Mouse (Mus musculus) urinary bladder, postnatal 36 days (tissue): ENCODE results near the gene Lhx8.

Source experiments
- DNase-seq, 2 experiments: peaks; one replicate each; pipeline ENCODE4 v3.0.0; 2022; ENCODE audit warnings: low spot score in 2 of 2, mixed read lengths in 1 of 2

Gene Lhx8

DNA sequence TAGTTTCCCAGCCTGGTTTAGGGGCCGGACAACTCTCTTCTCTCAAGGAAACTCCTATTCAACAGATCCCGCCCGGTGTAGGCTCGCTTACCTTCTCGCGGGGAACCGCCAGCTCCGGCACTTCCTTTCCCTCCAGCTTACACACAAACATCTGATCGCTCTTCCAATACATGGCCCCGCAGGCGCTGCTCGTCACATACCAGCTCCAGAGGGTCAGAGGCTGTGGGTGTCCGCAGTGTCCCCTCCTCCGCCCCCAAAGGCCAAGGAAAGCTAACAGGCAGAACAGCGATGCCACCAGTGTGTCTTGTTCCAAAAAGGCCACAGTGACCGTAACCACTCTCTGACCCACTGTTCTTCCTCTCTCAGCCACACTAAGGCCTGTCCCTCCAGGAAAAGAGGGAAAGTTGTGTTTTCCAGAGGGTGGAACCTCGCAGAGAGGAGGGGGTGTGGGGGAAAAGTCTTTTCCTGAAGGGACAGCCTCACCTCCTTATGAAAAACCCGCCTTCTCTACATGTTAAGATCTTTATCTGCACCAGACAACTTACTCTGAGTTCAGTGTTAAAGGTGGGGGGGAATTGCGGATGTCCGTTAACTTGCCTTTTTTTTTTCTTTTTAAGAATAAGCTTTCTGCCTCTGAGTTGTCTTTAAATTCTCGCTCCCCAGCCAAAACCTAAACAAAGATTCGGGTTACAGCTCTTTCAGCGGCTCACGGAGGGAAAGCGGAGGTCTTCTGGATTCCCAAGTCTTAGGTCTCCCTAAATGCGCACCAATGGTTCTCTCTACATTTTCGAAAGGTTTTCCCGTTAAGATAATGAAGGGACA lies at the start of gene Lhx8:
Gene Lhx8, minus strand, starts transcription at position 479 of the 822 bp plus-strand sequence.
- DNase-seq: no peak

- no peak for DNase-seq
These were observed 43.1 kb upstream of the Lhx8 start for GRCm38 (mm10) chr3:154373536-154373935.

GRCm38 (mm10) chr3:154372688-154373087 lies 42.2 kb upstream of the Lhx8 start:
- DNase-seq: no peak

DNA sequence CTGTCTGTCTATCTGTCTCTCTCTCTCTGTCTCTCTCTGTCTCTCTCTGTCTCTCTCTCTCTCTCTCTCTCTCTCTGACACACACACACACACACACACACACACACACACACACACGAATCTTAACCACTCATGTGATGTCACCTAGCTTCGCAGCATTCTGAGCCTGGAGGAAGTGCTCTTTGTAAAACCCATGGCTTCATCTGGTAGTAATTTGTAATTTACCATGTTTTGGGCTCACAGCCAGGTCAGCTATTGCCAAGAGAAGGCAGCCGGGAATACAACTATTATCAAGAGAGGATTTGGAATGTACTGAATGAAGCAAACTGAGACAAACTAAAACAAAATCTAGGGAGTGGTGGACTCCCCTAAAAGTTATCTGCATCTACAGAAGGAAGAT lies 36.9 kb upstream of the Lhx8 start:
- peak in 1 of 2 experiments; percentile 10 for DNase-seq

GRCm38 (mm10) chr3:154364604-154365209 lies 34.2 kb upstream of the Lhx8 start:
- DNase-seq: peak in 1 of 2 experiments; percentile 31

GRCm38 (mm10) chr3:154363507-154363906 lies 33.0 kb upstream of the Lhx8 start:
- no peak for DNase-seq

- no peak for DNase-seq
These were observed 28.8 kb upstream of the Lhx8 start for GRCm38 (mm10) chr3:154359231-154359630.

GRCm38 (mm10) chr3:154340294-154340914 lies 9.9 kb upstream of the Lhx8 start:
- DNase-seq: no peak

DNA sequence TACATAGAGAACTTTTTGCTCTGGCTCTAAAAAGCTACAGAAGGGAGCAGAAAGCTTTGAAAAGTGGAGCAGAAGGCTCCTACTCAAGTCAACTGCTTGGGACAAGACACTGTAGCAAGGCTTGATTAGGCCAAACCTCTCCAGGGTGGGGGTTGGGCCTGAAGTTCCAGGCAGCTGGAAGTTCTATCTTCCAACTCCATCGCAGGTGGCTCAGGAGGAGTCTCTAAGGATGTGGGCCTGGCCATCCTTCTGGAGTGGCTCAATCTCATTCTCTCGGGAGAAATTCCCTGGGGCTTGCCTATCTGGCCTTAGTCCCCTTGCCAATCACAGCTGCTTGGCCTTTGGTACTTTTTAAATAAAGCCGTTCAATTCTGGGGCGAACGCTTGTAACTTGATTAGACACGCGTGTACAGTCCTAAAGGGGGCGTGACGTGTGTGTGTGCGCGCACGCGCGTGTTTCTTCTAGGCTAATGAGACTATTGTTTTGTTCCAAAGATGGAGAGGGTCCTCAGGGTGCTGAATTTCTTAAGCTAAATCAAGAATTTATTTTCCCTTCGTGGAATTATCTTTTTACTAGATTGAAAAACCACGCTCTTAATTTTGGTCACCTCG lies 9.3 kb upstream of the Lhx8 start:
- no peak for DNase-seq

DNA sequence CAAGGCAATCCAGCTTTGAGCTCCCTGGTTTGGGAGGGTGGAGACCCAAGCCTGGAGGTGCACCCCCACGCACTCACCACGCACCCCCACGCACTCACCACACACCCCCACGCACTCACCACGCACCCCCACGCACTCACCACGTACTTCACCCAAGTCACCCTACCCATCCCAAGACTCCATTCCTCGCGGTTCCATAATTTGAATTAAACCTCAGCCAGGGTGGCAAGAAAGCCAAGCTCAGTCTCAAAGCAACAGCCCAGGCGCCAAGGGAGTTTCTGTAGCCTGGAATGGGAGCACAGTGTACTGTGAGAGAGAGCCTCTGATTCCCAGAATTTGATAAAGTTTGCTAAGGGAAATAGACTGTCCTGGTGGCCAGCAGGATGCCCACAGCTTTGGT lies 4.3 kb upstream of the Lhx8 start:
- no peak for DNase-seq

GRCm38 (mm10) chr3:154333401-154333999 lies 3.0 kb upstream of the Lhx8 start:
- DNase-seq: no peak

DNA sequence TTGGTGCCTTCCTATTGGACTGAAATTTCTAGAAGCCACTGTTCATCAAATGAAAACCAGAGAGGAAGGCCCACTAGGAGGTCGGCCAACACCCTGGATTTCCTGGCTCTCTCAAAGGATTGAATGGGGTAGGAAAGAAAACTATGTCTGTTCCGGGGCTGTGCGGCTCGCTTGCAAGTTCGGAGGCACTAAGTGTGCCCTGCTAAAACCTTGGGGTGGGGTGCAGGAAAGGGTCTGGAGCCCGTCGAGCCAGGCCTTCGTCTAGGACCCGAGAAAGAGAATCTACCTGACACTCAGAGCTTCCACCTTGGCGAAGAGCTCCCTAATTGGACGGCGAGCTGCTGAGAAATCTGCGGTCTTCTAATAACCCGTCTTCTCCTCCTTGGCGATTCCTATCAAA lies 2.5 kb upstream of the Lhx8 start:
- DNase-seq: no peak

DNA sequence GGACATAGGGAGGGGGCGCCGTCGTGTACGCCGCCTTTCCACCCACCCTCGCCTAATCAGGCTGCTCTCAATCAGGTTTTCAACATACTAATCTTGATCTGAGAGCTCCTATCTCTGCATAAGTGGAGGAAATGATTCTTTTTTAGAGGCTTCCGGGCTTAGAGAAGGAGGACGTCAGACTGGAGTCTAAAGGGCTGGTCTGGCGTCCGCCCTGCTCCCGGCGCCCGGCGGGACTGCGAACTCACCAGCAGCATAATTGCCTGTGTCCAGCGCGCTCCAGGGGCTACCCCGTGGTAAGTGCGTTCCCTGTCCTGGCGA lies 1.7 kb upstream of the Lhx8 start:
- peak in 1 of 2 experiments; percentile 4 for DNase-seq

- no peak for DNase-seq
These were observed 1.2 kb upstream of the Lhx8 start for GRCm38 (mm10) chr3:154331506-154332212.

DNA sequence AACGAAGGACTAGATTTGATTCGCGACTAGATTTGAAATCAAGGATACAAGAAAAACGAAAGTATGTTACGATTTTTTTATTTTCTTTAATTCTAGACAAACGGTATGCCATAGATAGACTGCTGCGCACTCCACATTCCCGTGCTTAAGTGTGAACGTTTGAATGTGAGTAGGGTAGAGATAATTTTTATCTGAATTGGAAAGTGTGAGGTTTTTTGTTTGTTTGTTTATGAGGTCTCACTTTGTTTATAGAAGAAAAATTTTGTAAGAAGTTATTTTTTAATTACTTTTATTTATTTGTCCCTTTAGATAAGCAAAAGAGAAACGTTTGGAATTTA lies 513 bp upstream of the Lhx8 start:
- no peak for DNase-seq

GRCm38 (mm10) chr3:154329323-154330180 lies 907 bp downstream of the Lhx8 start:
- peak in 1 of 2 experiments; percentile 10 for DNase-seq

DNA sequence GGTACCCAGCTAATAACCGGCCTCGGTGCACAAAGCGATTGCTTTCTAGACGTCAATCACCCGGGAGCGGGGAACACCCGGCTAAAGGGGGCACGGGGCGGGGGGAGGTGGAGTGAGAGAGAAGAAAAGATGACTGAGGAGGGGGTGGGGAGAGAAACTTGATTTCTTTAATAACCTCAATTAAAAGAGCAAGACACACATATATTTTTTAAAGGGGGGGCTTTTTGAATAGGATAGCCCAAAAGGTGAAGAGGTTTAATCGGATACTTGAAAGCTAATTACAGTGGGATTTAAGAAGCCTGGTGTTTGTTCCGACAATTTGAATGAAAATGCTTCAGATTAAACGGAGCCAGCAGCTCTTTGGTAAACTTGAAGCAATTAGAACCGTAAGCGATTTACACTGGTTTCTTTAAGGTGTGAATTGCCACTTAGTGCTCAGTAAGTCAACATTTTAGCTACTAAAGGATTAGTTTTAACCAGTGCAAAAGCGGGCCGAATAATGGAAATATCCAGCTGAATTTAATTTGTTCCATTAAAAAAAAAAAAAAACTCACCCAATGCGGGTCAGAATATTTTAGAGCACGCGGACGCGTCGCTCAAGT lies 1.6 kb downstream of the Lhx8 start:
- DNase-seq: no peak

- DNase-seq: no peak
These were observed 2.4 kb downstream of the Lhx8 start for GRCm38 (mm10) chr3:154327883-154328720.
